12 mouse cellular contexts compared by ENCODE assay signal in genomic region chr14:117106900-117107299, GRCm38 (mm10).
"Had no signal": no experiment of that assay in that cellular context is flagged by ENCODE, and none has a peak within 500 bp of the region (broad histone marks: within the 10 kb centered on the region; RNA-seq: fewer than 3 reads in every experiment).

No protein-coding gene starts in this region.

- H3K4me3 ChIP-seq: limb, embryonic 10.5 days; liver, embryonic 15.5 days; midbrain, embryonic 13.5 days had no signal

- H3K27me3 ChIP-seq: liver, embryonic 15.5 days; midbrain, embryonic 13.5 days had no signal

- H3K9ac ChIP-seq: liver, embryonic 15.5 days; midbrain, embryonic 13.5 days had no signal

- H3K27ac ChIP-seq: limb, embryonic 10.5 days; liver, embryonic 15.5 days; midbrain, embryonic 13.5 days had no signal

- H3K4me2 ChIP-seq: liver, embryonic 11.5 days; liver, embryonic 15.5 days; midbrain, embryonic 13.5 days had no signal

- H3K9me3 ChIP-seq: limb, embryonic 10.5 days; liver, embryonic 15.5 days; midbrain, embryonic 13.5 days had no signal

- ATAC-seq: intestine, postnatal 0 days; lung, postnatal 0 days; midbrain, embryonic 13.5 days had no signal

- H3K36me3 ChIP-seq: limb, embryonic 10.5 days; liver, embryonic 15.5 days; midbrain, embryonic 13.5 days had no signal

- H3K4me1 ChIP-seq: liver, embryonic 15.5 days; midbrain, embryonic 13.5 days had no signal

- DNase-seq: kidney, adult 8-10 months; kidney, postnatal 36 days; lung, adult 2 months; lung, postnatal 36 days; thymus, adult 2 months; thymus, postnatal 25 days had no signal
